Mouse (Mus musculus): ENCODE measurements around the gene Samt3. TPM values are rescaled to one million over a fixed set of nuclear protein-coding genes. Genes with fewer than 3 reads are reported as not detected.

The Samt3 gene
- polyA plus RNA-seq (2015; fragmentation: Nextera tagmentation; extraction: Ambion mirVana) = not detected in 2 replicates

GRCm38 (mm10) chrX:86043899-86044298 is at the start of gene Samt3:
Gene Samt3, plus strand, starts transcription at chrX:86044199.

Other genes with a start within 250 kb of the Samt3 start
- 0.25 and 0.26 TPM in 2 replicates for gene 5430427O19Rik, start 173.8 kb upstream of the Samt3 start, polyA plus RNA-seq (2015; fragmentation: Nextera tagmentation; extraction: Ambion mirVana)
- 26.2 and 46.3 TPM in 2 replicates for gene Nr0b1, start 147.6 kb downstream of the Samt3 start, polyA plus RNA-seq (2015; fragmentation: Nextera tagmentation; extraction: Ambion mirVana)

All from adrenal gland, postnatal 0 days (tissue).